Mouse (Mus musculus): ENCODE results near the gene Cacna1c.

The Cacna1c gene

GRCm38 (mm10) chr6:118963806-118964205, 232.4 kb downstream of the Cacna1c start:
- DNase-seq (ENCODE audit: low spot score in 2 of 2): no peak

GRCm38 (mm10) chr6:118963283-118963682, 232.9 kb downstream of the Cacna1c start:
- no peak for DNase-seq (ENCODE audit: low spot score in 2 of 2)

- no peak for DNase-seq (ENCODE audit: low spot score in 2 of 2)
Observed at GRCm38 (mm10) chr6:118958529-118958928, 237.7 kb downstream of the Cacna1c start.

- no peak for DNase-seq (ENCODE audit: low spot score in 2 of 2)
Observed at GRCm38 (mm10) chr6:118956234-118956633, 240.0 kb downstream of the Cacna1c start.

GRCm38 (mm10) chr6:118955777-118956176, 240.4 kb downstream of the Cacna1c start:
- no peak for DNase-seq (ENCODE audit: low spot score in 2 of 2)

GRCm38 (mm10) chr6:118954988-118955554, 241.1 kb downstream of the Cacna1c start:
- no peak for DNase-seq (ENCODE audit: low spot score in 2 of 2)

GRCm38 (mm10) chr6:118952377-118952776, 243.8 kb downstream of the Cacna1c start:
- no peak for DNase-seq (ENCODE audit: low spot score in 2 of 2)

GRCm38 (mm10) chr6:118950190-118950589, 246.0 kb downstream of the Cacna1c start:
- no peak for DNase-seq (ENCODE audit: low spot score in 2 of 2)

GRCm38 (mm10) chr6:118947286-118947685, 248.9 kb downstream of the Cacna1c start:
- DNase-seq (ENCODE audit: low spot score in 2 of 2): no peak

- no peak for DNase-seq (ENCODE audit: low spot score in 2 of 2)
Observed at GRCm38 (mm10) chr6:118946660-118947059, 249.6 kb downstream of the Cacna1c start.

- DNase-seq (ENCODE audit: low spot score in 2 of 2): no peak
Observed at GRCm38 (mm10) chr6:118944093-118944492, 252.1 kb downstream of the Cacna1c start.

GRCm38 (mm10) chr6:118941816-118942215, 254.4 kb downstream of the Cacna1c start:
- no peak for DNase-seq (ENCODE audit: low spot score in 2 of 2)

GRCm38 (mm10) chr6:118941036-118941435, 255.2 kb downstream of the Cacna1c start:
- DNase-seq (ENCODE audit: low spot score in 2 of 2): no peak

- no peak for DNase-seq (ENCODE audit: low spot score in 2 of 2)
Observed at GRCm38 (mm10) chr6:118939626-118940025, 256.6 kb downstream of the Cacna1c start.

GRCm38 (mm10) chr6:118938386-118939096, 257.7 kb downstream of the Cacna1c start:
- DNase-seq (ENCODE audit: low spot score in 2 of 2): no peak

- DNase-seq (ENCODE audit: low spot score in 2 of 2): no peak
Observed at GRCm38 (mm10) chr6:118937536-118937935, 258.7 kb downstream of the Cacna1c start.

GRCm38 (mm10) chr6:118935520-118936415, 260.4 kb downstream of the Cacna1c start:
- DNase-seq (ENCODE audit: low spot score in 2 of 2): no peak

GRCm38 (mm10) chr6:118934243-118934902, 261.8 kb downstream of the Cacna1c start:
- no peak for DNase-seq (ENCODE audit: low spot score in 2 of 2)

- DNase-seq (ENCODE audit: low spot score in 2 of 2): no peak
Observed at GRCm38 (mm10) chr6:118933017-118933594, 263.1 kb downstream of the Cacna1c start.

GRCm38 (mm10) chr6:118932002-118932700, 264.1 kb downstream of the Cacna1c start:
- no peak for DNase-seq (ENCODE audit: low spot score in 2 of 2)

- no peak for DNase-seq (ENCODE audit: low spot score in 2 of 2)
Observed at GRCm38 (mm10) chr6:118926669-118927068, 269.5 kb downstream of the Cacna1c start.

Measured in spleen, postnatal 14 days (tissue).